Mouse (Mus musculus): Measurements from ENCODE around the gene Snd1.

DNA sequence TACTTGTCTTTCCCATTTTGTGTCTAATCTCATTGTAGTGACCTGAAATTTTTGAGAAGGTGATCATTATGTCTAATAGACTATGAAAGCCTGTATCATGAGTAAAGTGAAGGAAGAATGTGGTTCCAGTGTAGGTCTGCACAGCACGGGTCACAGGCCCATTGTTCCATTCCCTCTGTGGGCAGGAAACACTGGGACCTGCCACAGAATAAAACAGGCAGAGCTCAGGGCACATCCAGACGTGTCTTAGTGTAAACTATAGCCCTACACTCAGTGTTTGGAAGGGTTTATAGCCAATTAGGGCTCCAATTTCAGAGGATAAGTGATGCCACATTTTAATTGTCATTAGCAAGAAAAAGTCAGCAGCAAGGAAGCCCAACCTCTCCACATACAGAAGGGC, 386.0 kb downstream of the Snd1 start:
- TF ChIP-seq CTCF (IDR thresholded peaks at IDR 0.05; ENCODE audit: low read depth) (no peak), EP300 (IDR thresholded peaks at IDR 0.05; ENCODE audit: low read depth) (no peak)
